Mouse (Mus musculus): ENCODE results near the gene Atp1a1. TPM values are rescaled to one million over a fixed set of nuclear protein-coding genes. Genes with fewer than 3 reads are reported as not detected.

Gene Atp1a1
- total RNA-seq, 2 experiments from 2014 or later, result 773 to 866 TPM

- intact Hi-C loops (cut with DNase I), result loop anchor here (10.0 kb wide), 1 partner anchor 1768 kb away; no protein-coding TSS in a partner anchor
- DNase-seq, result no peak
These were observed 7.8 kb downstream of the Atp1a1 start for GRCm38 (mm10) chr3:101596686-101597085.

GRCm38 (mm10) chr3:101595866-101596630 lies 8.4 kb downstream of the Atp1a1 start:
- intact Hi-C loops (cut with DNase I), result loop anchor here (10.0 kb wide), 1 partner anchor 1769 kb away; no protein-coding TSS in a partner anchor
- DNase-seq, result no peak

- intact Hi-C loops (cut with DNase I), result loop anchor here (10.0 kb wide), 1 partner anchor 1770 kb away; no protein-coding TSS in a partner anchor
- DNase-seq, result no peak
These were observed 9.5 kb downstream of the Atp1a1 start for GRCm38 (mm10) chr3:101594982-101595381.

GRCm38 (mm10) chr3:101593266-101593651 lies 11.2 kb downstream of the Atp1a1 start:
- DNase-seq, result no peak
- intact Hi-C loops (cut with DNase I), result loop anchor here (10.0 kb wide), 1 partner anchor 1772 kb away; no protein-coding TSS in a partner anchor

GRCm38 (mm10) chr3:101592281-101593265 lies 11.9 kb downstream of the Atp1a1 start:
- no peak for DNase-seq
- intact Hi-C loops (cut with DNase I), result loop anchor here (10.0 kb wide), 1 partner anchor 1772 kb away; no protein-coding TSS in a partner anchor

- intact Hi-C loops (cut with DNase I), result loop anchor here (10.0 kb wide), 1 partner anchor 1774 kb away; no protein-coding TSS in a partner anchor
- no peak for DNase-seq
These were observed 14.1 kb downstream of the Atp1a1 start for GRCm38 (mm10) chr3:101590380-101590779.

GRCm38 (mm10) chr3:101588299-101588698 lies 16.2 kb downstream of the Atp1a1 start:
- no peak for DNase-seq
- intact Hi-C loops (cut with DNase I), result no loop called here

- no peak for DNase-seq
- intact Hi-C loops (cut with DNase I), result no loop called here
These were observed 17.7 kb downstream of the Atp1a1 start for GRCm38 (mm10) chr3:101586794-101587193.

GRCm38 (mm10) chr3:101578072-101578471 lies 26.4 kb downstream of the Atp1a1 start:
- intact Hi-C loops (cut with DNase I), result no loop called here
- DNase-seq, result no peak

GRCm38 (mm10) chr3:101577361-101577760 lies 27.1 kb downstream of the Atp1a1 start:
- intact Hi-C loops (cut with DNase I), result no loop called here
- DNase-seq, result peak in 1 of 2 experiments; percentile 53

GRCm38 (mm10) chr3:101575527-101576085 lies 28.9 kb downstream of the Atp1a1 start:
- DNase-seq, result no peak
- intact Hi-C loops (cut with DNase I), result no loop called here

- intact Hi-C loops (cut with DNase I), result no loop called here
- DNase-seq, result no peak
These were observed 29.9 kb downstream of the Atp1a1 start for GRCm38 (mm10) chr3:101574463-101575193.

GRCm38 (mm10) chr3:101572991-101573390 lies 31.5 kb downstream of the Atp1a1 start:
- DNase-seq, result no peak
- intact Hi-C loops (cut with DNase I), result no loop called here

- intact Hi-C loops (cut with DNase I), result no loop called here
- peak in 1 of 2 experiments; percentile 54 for DNase-seq
These were observed 32.3 kb downstream of the Atp1a1 start for GRCm38 (mm10) chr3:101572174-101572626.

- DNase-seq, result no peak
- intact Hi-C loops (cut with DNase I), result no loop called here
These were observed 32.9 kb downstream of the Atp1a1 start for GRCm38 (mm10) chr3:101571515-101572130.

GRCm38 (mm10) chr3:101570747-101571514 lies 33.6 kb downstream of the Atp1a1 start:
- DNase-seq, result no peak
- intact Hi-C loops (cut with DNase I), result no loop called here

- intact Hi-C loops (cut with DNase I), result no loop called here
- DNase-seq, result no peak
These were observed 34.2 kb downstream of the Atp1a1 start for GRCm38 (mm10) chr3:101570246-101570645.

GRCm38 (mm10) chr3:101568627-101569026 lies 35.9 kb downstream of the Atp1a1 start:
- intact Hi-C loops (cut with DNase I), result no loop called here
- no peak for DNase-seq

GRCm38 (mm10) chr3:101564011-101564410 lies 40.5 kb downstream of the Atp1a1 start:
- intact Hi-C loops (cut with DNase I), result no loop called here
- no peak for DNase-seq

Data from heart, postnatal 14 days (tissue).